ENCODE assay signal across 9 mouse cellular contexts in genomic region chr17:71869372-71870231, GRCm38 (mm10).
DNase-seq lines count a peak whose midpoint lies in the region; ATAC-seq and TF ChIP-seq lines count a peak whose summit lies in the region.
"Had no signal": no experiment of that assay in that cellular context is flagged by ENCODE, and none has a peak within 500 bp of the region (broad histone marks: within the 10 kb centered on the region; RNA-seq: fewer than 3 reads in every experiment).

No protein-coding gene starts in this region.

- H3K27me3 ChIP-seq in embryonic facial prominence, embryonic 11.5 days (ENCODE audit: control insufficient read depth, insufficient read depth, low read length) = no peaks in the 10 kb centered on the region
- no peaks in the 10 kb centered on the region for H3K27me3 ChIP-seq in heart, postnatal 0 days (ENCODE audit: control insufficient read depth, insufficient read depth, low read length)
- H3K27me3 ChIP-seq in midbrain, embryonic 10.5 days (ENCODE audit: low read depth, poor library complexity, severe bottlenecking) = peaks cover 18% of the 10 kb centered on the region
- H3K27me3 ChIP-seq in small intestine, adult 2 months (ENCODE audit: control insufficient read depth, insufficient read depth, low read length) = peaks cover 5% of the 10 kb centered on the region; the same call in 1 of the 2 replicates
- H3K27me3 ChIP-seq: CH12.LX had no signal

- H3K9ac ChIP-seq in embryonic facial prominence, embryonic 11.5 days (replicated peaks; ENCODE audit: low read length) = peak overlapping the region; percentile 86
- H3K9ac ChIP-seq in heart, postnatal 0 days (replicated peaks; ENCODE audit: low read depth, low read length) = peak overlapping the region; percentile 33

- TF ChIP-seq POLR2A in small intestine, adult 2 months (IDR thresholded peaks at IDR 0.05; ENCODE audit: low read depth, low read length) = no peak

- peak; percentile 84 for ATAC-seq in embryonic facial prominence, embryonic 11.5 days (replicated peaks; ENCODE audit: insufficient number of reproducible peaks, low FRiP score, low TSS enrichment, low read depth)
- peak; percentile 53 for ATAC-seq in heart, postnatal 0 days (ENCODE audit: insufficient read depth, low read depth)

- H3K27ac ChIP-seq in embryonic facial prominence, embryonic 11.5 days (replicated peaks; ENCODE audit: low read depth, low read length) = no peak overlapping the region
- H3K27ac ChIP-seq in heart, postnatal 0 days (ENCODE audit: low read depth) = no peak overlapping the region
- H3K27ac ChIP-seq in midbrain, embryonic 10.5 days (replicated peaks) = peak overlapping the region; percentile 86
- no peak overlapping the region for H3K27ac ChIP-seq in small intestine, adult 2 months (ENCODE audit: insufficient read depth, low read depth, low read length)

- DNase-seq in heart, adult 11 months = peak; percentile 91
- DNase-seq in heart, adult 9 months (ENCODE audit: low spot score in 2 of 2) = no peak
- peak; percentile 57 for DNase-seq in embryonic facial prominence, embryonic 11.5 days (ENCODE audit: low spot score)
- peak; percentile 15 for DNase-seq in heart, postnatal 0 days (ENCODE audit: low spot score)
- DNase-seq in layer of hippocampus, postnatal 25 days (ENCODE audit: extremely low spot score in 1 of 2, low spot score in 1 of 2) = peak; percentile 27 to 44
- peak; percentile 69 for DNase-seq in midbrain, embryonic 10.5 days (ENCODE audit: low spot score)
- DNase-seq in spleen, postnatal 36 days (ENCODE audit: low spot score in 2 of 2) = no peak

- no peaks in the 10 kb centered on the region for H3K36me3 ChIP-seq in embryonic facial prominence, embryonic 11.5 days (replicated peaks; ENCODE audit: control insufficient read depth, insufficient read depth, low read depth, low read length)
- H3K36me3 ChIP-seq in heart, postnatal 0 days (replicated peaks; ENCODE audit: control insufficient read depth, insufficient read depth, low read length) = no peaks in the 10 kb centered on the region
- H3K36me3 ChIP-seq in midbrain, embryonic 10.5 days = no peaks in the 10 kb centered on the region
- no peaks in the 10 kb centered on the region for H3K36me3 ChIP-seq in small intestine, adult 2 months (ENCODE audit: control insufficient read depth, insufficient read depth, low read length)

- H3K9me3 ChIP-seq in embryonic facial prominence, embryonic 11.5 days (replicated peaks; ENCODE audit: control insufficient read depth, low read length) = no peaks in the 10 kb centered on the region
- no peaks in the 10 kb centered on the region for H3K9me3 ChIP-seq in heart, postnatal 0 days (replicated peaks; ENCODE audit: control insufficient read depth, low read length)
- H3K9me3 ChIP-seq in midbrain, embryonic 10.5 days (replicated peaks) = no peaks in the 10 kb centered on the region

- TF ChIP-seq EP300 in heart, postnatal 0 days (IDR thresholded peaks at IDR 0.05; ENCODE audit: low read depth) = no peak

- no peak for TF ChIP-seq CTCF in heart, postnatal 0 days (IDR thresholded peaks at IDR 0.05; ENCODE audit: low read depth)
- TF ChIP-seq CTCF in small intestine, adult 2 months (IDR thresholded peaks at IDR 0.05; ENCODE audit: extremely low read depth, insufficient read length, insufficient replicate concordance, low read depth, low read length) = no peak

- peak overlapping the region; percentile 43 for H3K4me3 ChIP-seq in embryonic facial prominence, embryonic 11.5 days (ENCODE audit: low read depth, low read length)
- H3K4me3 ChIP-seq in heart, postnatal 0 days (ENCODE audit: low read depth, low read length) = peak overlapping the region; percentile 55
- peak overlapping the region; percentile 58 for H3K4me3 ChIP-seq in midbrain, embryonic 10.5 days
- peak overlapping the region; percentile 8; the same call in 1 of the 2 replicates for H3K4me3 ChIP-seq in small intestine, adult 2 months (ENCODE audit: low read depth, low read length)

- H3K4me2 ChIP-seq in embryonic facial prominence, embryonic 11.5 days (ENCODE audit: low read depth, low read length) = peak overlapping the region; percentile 88
- peak overlapping the region; percentile 87 for H3K4me2 ChIP-seq in heart, postnatal 0 days (ENCODE audit: low read depth, low read length)

- peaks cover 3% of the 10 kb centered on the region for H3K4me1 ChIP-seq in embryonic facial prominence, embryonic 11.5 days (ENCODE audit: control insufficient read depth, insufficient read depth, low read length)
- no peaks in the 10 kb centered on the region for H3K4me1 ChIP-seq in heart, postnatal 0 days (ENCODE audit: control insufficient read depth, insufficient read depth)
- peaks cover 12% of the 10 kb centered on the region for H3K4me1 ChIP-seq in midbrain, embryonic 10.5 days
- H3K4me1 ChIP-seq in small intestine, adult 2 months (ENCODE audit: control insufficient read depth, insufficient read depth, insufficient read length, low read length) = 0 out of 2 replicates have a peak, but pooled peaks cover 2% of the 10 kb centered on the region

- 5% methylated on average over 60 of the region's 60 CpGs for WGBS in embryonic facial prominence, embryonic 11.5 days
- WGBS in heart, postnatal 0 days = 6% methylated on average over 60 of the region's 60 CpGs
- 6% methylated on average over 60 of the region's 60 CpGs for WGBS in midbrain, embryonic 10.5 days
- 10% methylated on average over 60 of the region's 60 CpGs for WGBS in small intestine, adult 2 months

Comparison
In these comparisons a context has a peak if more than half of its experiments do, and no peak if none do; other contexts are left out.
1. DNase-seq: peak in heart, adult 11 months (single experiment), embryonic facial prominence, embryonic 11.5 days (single experiment), heart, postnatal 0 days (single experiment), layer of hippocampus, postnatal 25 days (2 of 2) and midbrain, embryonic 10.5 days (single experiment); none in heart, adult 9 months (0 of 2) and spleen, postnatal 36 days (0 of 2).
2. H3K4me3 ChIP-seq: peak in every context shown above with its lines; median percentile 58 in midbrain, embryonic 10.5 days; 55 in heart, postnatal 0 days; 43 in embryonic facial prominence, embryonic 11.5 days; 8 in small intestine, adult 2 months.